ENCODE assay signal across 8 mouse cellular contexts in the genomic region with DNA sequence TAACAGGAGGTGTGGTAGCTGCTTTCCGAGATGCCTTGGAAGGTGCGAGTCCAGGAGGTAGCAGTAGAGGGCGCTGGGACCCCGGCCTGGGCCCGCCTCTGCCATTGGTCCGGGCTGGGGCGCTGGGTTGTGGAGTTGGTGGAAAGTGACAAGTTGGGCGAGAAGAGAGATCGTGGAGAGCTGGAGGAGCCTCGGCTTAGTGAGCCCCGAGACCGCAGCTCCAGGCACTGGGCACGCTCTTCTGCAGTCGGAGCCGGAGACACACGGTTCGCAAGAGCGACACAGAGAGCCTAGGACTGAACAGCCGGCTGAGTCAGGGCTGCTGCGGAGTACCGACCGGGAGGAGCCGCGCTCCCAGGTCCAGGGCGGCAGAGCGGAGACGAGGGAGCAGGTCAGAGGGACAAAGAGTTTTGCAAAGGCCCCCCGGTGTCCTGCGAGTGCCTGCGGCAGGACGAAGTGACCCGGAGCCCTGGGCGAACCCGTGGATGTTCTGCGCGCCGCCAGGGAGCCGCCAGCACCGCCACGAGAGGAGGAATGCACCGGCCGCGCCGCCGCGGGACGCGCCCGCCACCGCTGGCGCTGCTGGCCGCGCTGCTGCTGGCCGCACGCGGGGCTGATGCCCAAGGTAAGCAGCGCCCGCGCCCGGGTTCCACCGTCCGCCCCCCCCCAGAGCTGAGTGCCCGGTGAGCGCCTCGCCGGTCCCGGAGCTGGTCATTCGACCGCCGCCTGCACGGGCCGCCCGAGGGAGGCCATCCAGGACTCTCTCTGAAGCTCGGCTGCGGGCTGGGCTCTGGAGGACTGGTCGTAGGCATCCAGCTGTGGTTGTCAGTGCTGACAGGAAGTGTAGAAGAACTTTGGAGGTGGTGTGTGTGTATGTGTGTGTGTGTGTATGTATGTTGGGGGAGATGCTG. TPM values are rescaled to one million over a fixed set of nuclear protein-coding genes. Genes with fewer than 3 reads are reported as not detected.
DNase-seq lines count a peak whose midpoint lies in the region; ATAC-seq lines count a peak whose summit lies in the region.

A gene (plus strand): TSS at position 107 of the 911 bp plus-strand sequence.

- peak; percentile 94 for ATAC-seq in common myeloid progenitor, adult 5-6 weeks (replicated peaks; ENCODE audit: low read depth, poor library complexity, severe bottlenecking)

- DNase-seq in adrenal gland, adult (ENCODE audit: inconsistent age in 2 of 2, low spot score in 1 of 2) = peak; percentile 88 to 97
- DNase-seq in gastrocnemius, postnatal 10 days = peak; percentile 92
- peak; percentile 37 for DNase-seq in hindlimb bud, embryonic 11.5 days (ENCODE audit: extremely low spot score, low read depth, low spot score)
- DNase-seq in left cerebral cortex, adult 18-20 months (ENCODE audit: low spot score in 2 of 2) = peak; percentile 83 to 87
- peak; percentile 92 for DNase-seq in lung, postnatal 36 days
- DNase-seq in retina, postnatal 7 days (ENCODE audit: low read depth, low spot score) = peak; percentile 70
- DNase-seq in urinary bladder, postnatal 10 days (ENCODE audit: low spot score) = peak; percentile 73

RNA-seq across cellular contexts. Expression of the gene that starts here (rescaled TPM):
- total RNA-seq in common myeloid progenitor, adult 5-6 weeks (2017) = under 0.01 TPM in 1 of 2 replicates, not detected in the other
- total RNA-seq in gastrocnemius, postnatal 10 days (2021) = 1 to 10 TPM; 5.4 to 6.3 TPM
- total RNA-seq in left cerebral cortex, adult 18-20 months (2021) = under 1 TPM; 0.56 to 0.95 TPM

Comparison
In these comparisons a context has a peak if more than half of its experiments do, and no peak if none do; other contexts are left out.
1. Peak in every context shown above with its lines: DNase-seq and ATAC-seq.
2. Peak in ATAC-seq in common myeloid progenitor, adult 5-6 weeks; RNA of the gene not detected or under 1 TPM.
3. Peak in DNase-seq in left cerebral cortex, adult 18-20 months; RNA of the gene not detected or under 1 TPM.
4. DNase-seq: peak in every context shown above with its lines; median percentile 92 in adrenal gland, adult; 92 in gastrocnemius, postnatal 10 days; 92 in lung, postnatal 36 days; 85 in left cerebral cortex, adult 18-20 months; 73 in urinary bladder, postnatal 10 days; 70 in retina, postnatal 7 days; 37 in hindlimb bud, embryonic 11.5 days.